Mouse (Mus musculus): ENCODE data around the gene E4f1.
A peak's percentile ranks its signal among the peaks of the same experiment; 100 is the strongest.

The E4f1 gene

GRCm38 (mm10) chr17:24469910-24470602, at the start of gene E4f1, which contains the start of gene Pgp:
Gene E4f1, minus strand, starts transcription at chr17:24470313.
Gene Pgp, plus strand, starts transcription at chr17:24470392.
- DNase-seq (ENCODE audit: low read depth, low spot score) = peak; percentile 99

GRCm38 (mm10) chr17:24514270-24515257, 44.5 kb upstream of the E4f1 start:
- no peak for DNase-seq (ENCODE audit: low read depth, low spot score)

DNA sequence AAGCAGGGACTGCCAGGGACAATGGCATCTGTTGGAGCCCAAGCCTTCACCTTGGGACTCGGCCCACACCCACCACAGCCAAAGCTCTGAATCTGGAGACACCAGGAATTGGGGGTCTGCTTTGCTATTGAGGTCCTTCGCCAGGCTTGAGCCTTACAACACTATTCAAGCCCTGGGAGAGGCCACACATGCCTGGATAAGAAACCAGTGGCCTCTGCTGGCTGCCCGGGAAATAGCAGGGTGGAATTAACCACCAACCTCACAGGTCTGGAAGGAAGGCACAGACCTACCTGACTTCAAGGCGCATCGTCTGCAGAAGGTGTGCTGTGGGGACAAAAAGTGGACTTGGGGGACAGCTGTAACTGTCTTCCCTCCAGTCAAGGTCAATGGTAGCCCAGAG, 43.5 kb upstream of the E4f1 start:
- DNase-seq (ENCODE audit: low read depth, low spot score) = no peak

- DNase-seq (ENCODE audit: low read depth, low spot score) = no peak
These were observed 37.8 kb upstream of the E4f1 start for GRCm38 (mm10) chr17:24507806-24508460.

DNA sequence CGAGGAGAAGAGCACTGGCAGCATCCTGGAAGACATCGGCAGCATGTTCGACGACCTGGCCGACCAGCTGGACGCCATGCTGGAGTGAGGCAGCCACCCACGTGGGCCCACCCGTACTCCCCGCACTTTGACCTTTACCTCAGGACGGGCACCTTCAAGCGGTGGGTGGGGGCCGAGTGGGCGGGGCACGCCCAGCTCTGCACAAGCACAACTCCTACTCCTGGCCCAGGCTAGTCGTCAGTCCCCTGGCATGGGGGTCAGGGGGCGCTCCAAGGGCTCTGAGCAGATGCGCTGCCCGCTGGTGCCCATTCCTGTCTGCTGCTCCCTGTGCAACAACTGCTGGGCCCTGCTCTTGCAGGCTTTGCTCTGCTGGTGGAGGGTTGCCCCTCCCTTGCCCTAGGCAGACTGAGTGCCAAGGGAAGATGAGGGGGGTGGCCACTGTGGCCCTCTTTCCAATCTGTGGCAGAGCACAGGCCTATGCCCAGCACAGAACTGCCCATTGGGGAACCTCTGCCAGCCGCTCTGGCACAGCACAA, 37.1 kb upstream of the E4f1 start:
- no peak for DNase-seq (ENCODE audit: low read depth, low spot score)

- DNase-seq (ENCODE audit: low read depth, low spot score) = no peak
These were observed 36.4 kb upstream of the E4f1 start for GRCm38 (mm10) chr17:24506332-24507070.

GRCm38 (mm10) chr17:24505286-24505955, 35.3 kb upstream of the E4f1 start:
- DNase-seq (ENCODE audit: low read depth, low spot score) = no peak

DNA sequence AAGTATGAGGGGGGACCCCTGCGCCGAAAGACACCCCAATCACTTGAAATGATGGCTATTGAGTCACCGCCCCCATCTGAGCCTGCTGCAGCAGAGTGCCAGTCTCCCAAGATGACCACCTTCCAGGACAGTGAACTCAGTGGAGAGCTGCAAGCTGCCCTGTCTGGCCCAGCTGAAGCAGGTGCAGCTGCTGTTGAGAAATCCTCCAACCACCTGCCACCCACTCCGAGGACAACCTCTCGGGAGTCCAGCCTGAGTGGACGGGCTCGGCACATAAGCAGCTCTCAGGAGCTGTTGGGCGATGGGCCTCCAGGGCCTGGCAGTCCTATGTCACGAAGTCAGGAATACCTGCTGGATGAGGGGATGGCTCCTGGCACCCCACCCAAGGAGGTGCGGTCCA, 34.0 kb upstream of the E4f1 start:
- no peak for DNase-seq (ENCODE audit: low read depth, low spot score)

DNA sequence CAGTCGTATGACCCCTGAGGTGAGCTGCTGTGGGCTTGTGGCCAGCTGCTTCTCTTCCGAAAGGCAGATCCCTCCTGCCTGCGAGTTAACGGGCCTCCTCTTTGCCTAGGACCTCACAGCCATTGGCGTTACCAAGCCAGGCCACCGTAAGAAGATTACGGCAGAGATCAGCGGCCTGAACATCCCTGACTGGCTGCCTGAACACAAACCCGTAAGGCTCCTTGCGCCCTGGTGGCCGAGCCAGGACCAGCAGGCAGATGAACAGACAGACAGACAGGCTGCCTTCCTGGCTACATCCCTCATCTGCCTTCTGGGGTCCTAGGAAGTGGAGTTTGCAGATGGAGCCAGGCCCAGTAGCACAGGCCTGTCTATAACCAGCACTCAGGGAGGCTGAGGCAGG, 32.1 kb upstream of the E4f1 start:
- DNase-seq (ENCODE audit: low read depth, low spot score) = no peak

- no peak for DNase-seq (ENCODE audit: low read depth, low spot score)
These were observed 25.9 kb upstream of the E4f1 start for GRCm38 (mm10) chr17:24496026-24496425.

- no peak for DNase-seq (ENCODE audit: low read depth, low spot score)
These were observed 25.3 kb upstream of the E4f1 start for GRCm38 (mm10) chr17:24495443-24495842.

DNA sequence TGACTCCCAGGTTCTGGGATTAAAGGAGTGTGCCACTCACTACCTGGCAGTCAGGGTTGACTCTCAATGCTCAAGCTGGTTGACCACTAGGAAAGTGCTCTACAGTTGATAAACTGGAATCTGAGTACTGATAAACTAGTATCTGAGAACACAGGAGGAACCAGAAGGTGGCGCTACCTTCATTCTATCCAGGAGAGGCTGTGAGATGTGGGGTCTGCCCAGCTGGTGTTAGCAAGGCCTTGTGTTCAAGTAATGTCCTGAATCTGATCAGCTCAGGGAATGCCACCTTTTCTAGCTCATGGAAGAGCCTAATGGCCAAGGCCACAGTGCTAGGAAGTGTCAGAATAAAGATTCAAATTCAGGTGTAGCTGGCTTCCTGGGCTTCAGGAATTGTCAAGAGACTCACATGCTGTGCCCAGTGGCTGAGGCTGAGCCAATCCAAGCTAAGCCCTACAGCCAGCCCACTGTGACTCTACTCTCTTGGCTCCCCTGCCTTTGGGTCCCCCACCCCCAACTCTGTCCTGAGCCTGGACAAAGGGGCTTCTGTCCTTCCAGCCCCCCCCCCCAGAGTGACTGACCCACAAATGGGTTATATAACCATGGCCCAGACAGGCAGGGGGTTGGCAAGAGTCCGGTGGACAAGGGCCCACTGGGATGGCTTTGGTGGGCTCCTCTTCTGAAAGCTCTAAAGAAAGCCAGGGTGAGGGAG, 24.7 kb upstream of the E4f1 start:
- peak; percentile 60 for DNase-seq (ENCODE audit: low read depth, low spot score)

DNA sequence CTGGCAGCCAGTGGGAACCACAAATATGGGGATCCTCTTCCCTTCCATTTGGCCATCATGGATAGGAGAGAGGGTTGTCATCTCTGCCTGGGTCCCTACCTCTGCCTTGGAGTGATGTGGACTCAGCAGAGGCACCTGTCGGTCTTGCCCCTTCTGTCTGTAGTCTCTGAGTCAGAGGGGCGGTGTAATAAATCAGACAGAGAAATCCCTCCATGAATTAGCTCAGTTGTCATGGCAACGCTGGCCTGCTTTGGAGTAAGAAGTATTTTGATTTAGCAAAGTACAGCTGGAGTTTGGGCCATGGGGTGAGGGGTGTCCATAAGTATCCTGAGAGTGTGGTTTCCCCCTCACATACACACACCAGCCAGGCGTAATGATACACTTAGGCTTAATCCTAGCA, 20.3 kb upstream of the E4f1 start:
- peak; percentile 58 for DNase-seq (ENCODE audit: low read depth, low spot score)

DNA sequence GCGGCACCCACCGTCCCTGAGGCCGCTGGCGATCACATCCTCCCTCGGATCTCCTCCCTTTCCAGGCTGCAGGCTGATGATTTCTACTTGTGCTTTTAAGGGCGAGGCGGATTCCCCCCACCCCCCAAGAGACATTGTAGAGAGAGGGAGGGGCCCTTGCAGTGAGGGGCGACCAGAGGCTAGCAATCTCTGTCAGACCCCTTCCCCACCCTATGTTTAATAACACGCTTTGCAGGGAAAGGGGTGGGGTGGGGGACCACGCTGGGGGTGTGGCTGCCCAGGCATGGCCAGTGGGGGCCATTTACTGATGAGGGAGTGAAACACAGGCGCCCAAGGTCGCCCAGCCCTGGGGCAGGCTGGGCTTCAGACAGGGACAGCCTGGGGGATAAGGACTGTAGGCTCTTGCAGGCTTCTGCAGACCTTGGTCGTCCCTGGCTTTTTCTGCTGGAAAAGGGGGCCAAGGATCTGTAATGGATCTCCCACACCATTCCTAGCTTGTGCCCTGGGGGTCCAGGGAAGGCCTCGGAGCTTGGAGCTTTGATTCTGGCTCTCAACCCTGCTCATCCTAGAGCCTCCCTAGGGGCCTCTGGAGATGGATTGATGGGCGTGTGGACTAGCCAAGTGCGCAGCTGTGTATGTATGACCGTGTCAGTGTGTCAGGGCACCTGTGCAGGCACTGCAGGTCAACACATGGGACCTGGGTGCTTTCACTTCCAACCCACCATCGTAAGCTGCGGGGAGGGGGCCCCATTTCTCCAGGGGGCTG, 19.3 kb upstream of the E4f1 start:
- no peak for DNase-seq (ENCODE audit: low read depth, low spot score)

- DNase-seq (ENCODE audit: low read depth, low spot score) = no peak
These were observed 18.6 kb upstream of the E4f1 start for GRCm38 (mm10) chr17:24488662-24489264.

- DNase-seq (ENCODE audit: low read depth, low spot score) = no peak
These were observed 18.1 kb upstream of the E4f1 start, which contains the start of gene Caskin1 for GRCm38 (mm10) chr17:24488186-24488661. Gene Caskin1, plus strand, starts transcription at chr17:24488601.

- DNase-seq (ENCODE audit: low read depth, low spot score) = no peak
These were observed 15.2 kb upstream of the E4f1 start for GRCm38 (mm10) chr17:24485090-24485860.

GRCm38 (mm10) chr17:24483495-24483894, 13.4 kb upstream of the E4f1 start:
- no peak for DNase-seq (ENCODE audit: low read depth, low spot score)

Data from mesoderm, embryonic 11.5 days (tissue).